Mouse (Mus musculus) stomach, embryonic 16.5 days (tissue): ENCODE measurements around the gene Fam83f. TPM values are rescaled to one million over a fixed set of nuclear protein-coding genes. Genes with fewer than 3 reads are reported as not detected.

Experiments used
- ATAC-seq: fragments of 200-750 bp; cut with Nextera tagmentation; 2 replicates; pipeline ENCODE4 v1.8.0; 2017; ENCODE audit warnings: moderate number of reproducible peaks, moderate TSS enrichment; ENCODE audit not compliant: insufficient read depth, low FRiP score
- H3K27ac ChIP-seq: fragments of 300-500 bp; sonication (generic); 2 replicates; pipeline ENCODE4 v1.5.1; 2014; ENCODE audit warnings: low read length
- H3K27me3 ChIP-seq: fragments of 300-500 bp; sonication (generic); 2 replicates; pipeline ENCODE4 v1.6.1; 2014; ENCODE audit warnings: low read length, control low read depth, mixed read lengths; ENCODE audit not compliant: control insufficient read depth, insufficient read depth
- H3K36me3 ChIP-seq: fragments of 300-500 bp; sonication (generic); 2 replicates; pipeline ENCODE4 v1.6.1; 2014; ENCODE audit warnings: low read length; ENCODE audit not compliant: control insufficient read depth, insufficient read depth
- H3K4me1 ChIP-seq: fragments of 300-500 bp; sonication (generic); 2 replicates; pipeline ENCODE4 v1.6.1; 2014; ENCODE audit warnings: low read length, control low read depth, mixed read lengths; ENCODE audit not compliant: control insufficient read depth, insufficient read depth
- H3K4me2 ChIP-seq: fragments of 300-500 bp; sonication (generic); 2 replicates; pipeline ENCODE4 v1.6.1; 2014; ENCODE audit warnings: low read depth, low read length, mixed read lengths
- H3K4me3 ChIP-seq: fragments of 300-500 bp; sonication (generic); replicated peaks from 2 replicates; pipeline ENCODE4 v1.5.1; 2014; ENCODE audit warnings: mild to moderate bottlenecking, low read length
- H3K9ac ChIP-seq: fragments of 300-500 bp; sonication (generic); 2 replicates; pipeline ENCODE4 v1.6.1; 2014; ENCODE audit warnings: low read length
- H3K9me3 ChIP-seq: fragments of 300-500 bp; sonication (generic); replicated peaks from 2 replicates; pipeline ENCODE4 v1.6.1; 2016; ENCODE audit warnings: low read length, control low read depth; ENCODE audit not compliant: control insufficient read depth
- WGBS: fragments of 180-500 bp; shearing (Covaris S2); extraction: QIAGEN DNeasy Blood & Tissue Kit; methylation state at CpG from one replicate; pipeline ENCODE4 v1.1.7; 2014; 5-methylcytosine and 5-hydroxymethylcytosine counted together
- polyA plus RNA-seq: library from polyadenylated mRNA; unstranded; fragments of >200 nt; fragmentation: Nextera tagmentation; extraction: Ambion mirVana; gene quantifications from 2 replicates; pipeline ENCODE4 v1.2.1, GENCODE M21; 2015

Gene Fam83f
- polyA plus RNA-seq, 1 experiment from 2014 or later: 22.0 TPM

DNA sequence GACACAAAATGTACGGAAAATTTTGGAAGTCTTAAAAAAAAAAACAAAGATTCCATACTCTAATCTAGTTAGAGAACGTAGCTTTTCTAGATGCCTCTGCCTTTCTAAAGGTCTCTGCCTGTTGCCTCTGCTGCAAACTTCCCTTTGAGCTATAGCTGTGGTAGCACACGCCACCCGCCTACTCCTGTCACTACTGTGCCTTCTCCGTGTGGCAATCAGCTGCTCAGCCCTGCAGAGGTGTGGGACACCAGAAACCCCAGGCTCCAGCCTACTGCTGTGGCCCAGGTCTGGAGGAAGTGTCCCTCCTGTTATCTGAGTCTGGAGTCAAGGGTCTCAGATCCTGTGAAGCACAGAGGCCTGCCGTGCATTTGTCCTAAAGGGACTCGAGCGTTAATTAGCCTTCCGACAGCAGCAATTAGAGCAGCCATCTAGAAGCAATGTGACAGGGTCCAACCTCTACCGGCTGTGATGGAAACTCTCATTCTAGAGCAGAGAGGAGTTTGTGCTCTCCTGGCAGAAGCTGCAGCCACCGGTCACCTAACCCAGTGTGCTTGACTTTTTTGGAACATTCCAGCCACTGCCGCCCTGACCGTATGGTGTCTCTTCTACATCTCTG, 34.8 kb upstream of the Fam83f start:
- H3K4me3 ChIP-seq: no peak overlapping the region
- H3K9me3 ChIP-seq: no peaks in the 10 kb centered on the region
- H3K36me3 ChIP-seq: no peaks in the 10 kb centered on the region
- H3K27ac ChIP-seq: no peak overlapping the region
- no peaks in the 10 kb centered on the region for H3K27me3 ChIP-seq
- H3K4me2 ChIP-seq: no peak overlapping the region
- H3K4me1 ChIP-seq: peaks cover 13% of the 10 kb centered on the region
- peak overlapping the region; percentile 18; the same call in 1 of the 2 replicates for H3K9ac ChIP-seq
- no peak for ATAC-seq
- WGBS: 74% methylated on average over 13 of the region's 13 CpGs

DNA sequence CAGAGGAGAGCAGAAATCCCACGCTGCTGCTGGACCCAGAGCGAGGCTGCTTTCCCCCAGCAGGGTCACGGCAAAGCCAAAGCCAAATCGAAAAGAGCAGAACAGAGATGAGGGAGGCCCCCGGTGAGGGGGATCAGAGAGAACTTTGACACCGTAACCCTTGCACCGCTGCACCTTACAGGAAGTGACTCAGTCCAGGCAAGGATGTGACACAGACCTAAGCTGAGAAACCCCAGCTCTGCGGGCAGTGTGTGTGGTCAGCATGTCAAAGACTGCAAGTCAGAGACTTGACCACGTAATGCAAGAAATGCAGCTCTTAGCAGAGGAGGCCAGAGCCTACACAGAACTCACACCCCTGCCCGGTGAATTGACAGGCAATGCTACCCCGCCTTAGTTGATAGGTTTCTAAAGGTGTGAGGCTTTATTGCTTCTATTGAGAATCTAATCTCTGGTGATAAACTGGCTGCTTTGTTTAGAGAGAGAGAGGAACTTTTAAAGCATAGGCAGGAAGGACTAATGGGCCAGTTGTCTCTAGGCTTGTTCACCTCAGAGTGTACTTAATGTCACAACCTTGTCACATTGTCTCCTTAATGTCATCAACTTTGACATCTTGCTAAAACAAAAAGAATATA, 32.5 kb upstream of the Fam83f start:
- H3K4me1 ChIP-seq: peaks cover 28% of the 10 kb centered on the region
- H3K9me3 ChIP-seq: no peaks in the 10 kb centered on the region
- no peak overlapping the region for H3K4me2 ChIP-seq
- 0 out of 2 replicates have a peak, but pooled peaks have one; percentile 35 for ATAC-seq
- no peak overlapping the region for H3K4me3 ChIP-seq
- H3K27ac ChIP-seq: peak overlapping the region; percentile 23; the same call in 1 of the 2 replicates
- H3K36me3 ChIP-seq: no peaks in the 10 kb centered on the region
- 29% methylated on average over 11 of the region's 11 CpGs for WGBS
- H3K9ac ChIP-seq: no peak overlapping the region
- no peaks in the 10 kb centered on the region for H3K27me3 ChIP-seq

DNA sequence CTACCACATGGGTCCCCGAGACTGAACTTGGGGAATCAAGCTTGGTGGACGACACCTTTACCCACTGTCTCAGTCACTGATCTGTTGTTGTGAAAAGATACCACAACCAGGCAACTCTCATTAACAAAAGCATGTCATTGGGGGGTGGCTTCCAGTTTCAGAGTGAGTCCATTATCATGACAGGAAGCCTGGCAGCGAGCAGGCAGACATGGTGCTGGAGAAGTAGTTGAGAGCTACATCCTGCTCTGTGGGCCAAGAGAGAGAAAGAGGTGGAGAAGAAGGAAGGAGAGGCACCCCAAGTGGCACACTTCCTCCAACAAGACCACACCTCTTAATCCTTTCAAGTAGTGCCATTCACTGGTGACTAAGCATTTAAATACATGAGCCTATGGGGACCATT, 31.8 kb upstream of the Fam83f start:
- H3K9me3 ChIP-seq: no peaks in the 10 kb centered on the region
- H3K9ac ChIP-seq: no peak overlapping the region
- no peak for ATAC-seq
- H3K27ac ChIP-seq: no peak overlapping the region
- H3K36me3 ChIP-seq: no peaks in the 10 kb centered on the region
- no peaks in the 10 kb centered on the region for H3K27me3 ChIP-seq
- WGBS: 90% methylated on average over 3 of the region's 3 CpGs
- peaks cover 28% of the 10 kb centered on the region for H3K4me1 ChIP-seq
- no peak overlapping the region for H3K4me3 ChIP-seq
- no peak overlapping the region for H3K4me2 ChIP-seq

DNA sequence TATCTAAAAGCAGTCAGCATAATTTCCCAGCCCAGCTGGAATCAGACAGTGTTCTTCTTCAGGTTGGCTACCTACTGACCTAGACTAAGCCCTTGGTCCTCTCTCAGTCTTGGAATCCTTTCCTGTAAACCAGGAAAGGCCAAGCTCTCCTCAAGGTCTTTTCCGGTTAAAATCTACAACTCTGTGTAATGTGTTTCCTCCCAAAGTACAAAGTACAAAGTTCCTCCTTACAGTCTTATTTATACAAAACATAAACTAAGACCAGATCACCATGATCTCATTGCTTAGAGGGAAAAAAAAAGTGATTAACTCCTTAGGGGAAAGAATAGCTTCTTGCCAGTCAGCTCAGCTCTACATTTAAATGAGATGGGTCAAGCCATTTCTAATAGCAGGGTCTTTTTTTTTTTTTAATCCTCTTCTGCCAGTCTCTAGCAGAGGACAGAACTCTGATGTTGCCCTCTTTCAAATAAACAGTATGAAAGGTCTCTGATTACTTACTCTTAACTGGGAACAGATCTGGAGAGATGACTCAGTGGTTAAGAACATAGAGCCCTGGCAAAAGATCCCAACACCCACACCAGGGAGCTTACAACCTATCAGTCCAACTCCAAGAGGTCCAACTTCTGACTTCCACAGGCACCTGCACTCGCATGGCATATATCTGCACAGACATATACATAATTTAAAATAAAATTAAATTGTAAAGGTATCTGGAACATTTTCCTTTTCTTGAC, 29.8 kb upstream of the Fam83f start:
- H3K4me2 ChIP-seq: no peak overlapping the region
- no peaks in the 10 kb centered on the region for H3K9me3 ChIP-seq
- no peaks in the 10 kb centered on the region for H3K36me3 ChIP-seq
- no peak overlapping the region for H3K27ac ChIP-seq
- no peak overlapping the region for H3K4me3 ChIP-seq
- no peak for ATAC-seq
- WGBS: 59% methylated on average over 2 of the region's 2 CpGs
- H3K27me3 ChIP-seq: no peaks in the 10 kb centered on the region
- no peak overlapping the region for H3K9ac ChIP-seq
- H3K4me1 ChIP-seq: peaks cover 28% of the 10 kb centered on the region

DNA sequence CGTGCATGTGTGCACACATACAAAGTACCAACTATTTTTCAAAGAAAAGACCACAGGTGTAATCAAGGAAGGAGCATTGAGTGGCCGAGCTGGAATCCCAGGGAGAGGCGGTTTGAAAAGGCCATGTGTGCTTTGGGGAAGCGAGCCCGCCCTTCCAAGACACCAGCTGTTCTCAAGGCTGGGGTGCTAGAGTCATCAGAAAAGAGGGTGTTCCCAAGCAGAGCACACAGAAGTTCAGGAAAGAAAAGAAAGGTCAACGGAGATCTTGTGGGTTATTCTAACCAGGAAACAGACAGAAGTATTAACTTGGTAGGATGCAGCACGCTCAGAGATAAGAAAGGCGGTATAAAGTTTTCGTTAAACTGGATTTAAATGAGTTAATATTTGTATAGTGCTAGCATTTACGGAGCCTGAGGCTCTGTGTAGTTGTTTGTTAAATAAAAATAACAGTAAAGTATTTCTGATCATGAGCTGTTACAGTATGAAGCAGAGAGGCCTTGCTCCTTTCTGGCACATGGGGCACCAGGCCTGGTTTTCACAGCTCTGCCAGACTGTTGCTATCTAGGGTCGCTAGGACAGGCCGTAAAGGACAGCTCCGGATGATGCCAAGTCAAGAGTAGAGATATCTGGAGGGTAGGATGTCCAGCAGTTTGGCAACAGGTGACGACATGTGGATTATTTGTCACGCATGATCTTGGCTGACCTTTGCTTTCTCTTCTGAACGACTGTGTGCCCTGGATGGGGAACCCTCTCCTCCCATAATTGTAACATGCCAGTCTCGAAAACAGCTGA, 26.4 kb upstream of the Fam83f start:
- Histone ChIP-seq H3K9ac (no peak overlapping the region), H3K4me2 (no peak overlapping the region), H3K4me1 (peaks cover 19% of the 10 kb centered on the region; the same call in 1 of the 2 replicates), H3K4me3 (no peak overlapping the region), H3K27me3 (no peaks in the 10 kb centered on the region), H3K27ac (peak overlapping the region; percentile 36), H3K9me3 (no peaks in the 10 kb centered on the region), H3K36me3 (no peaks in the 10 kb centered on the region)
- WGBS: 69% methylated on average over 17 of the region's 17 CpGs
- no peak for ATAC-seq

DNA sequence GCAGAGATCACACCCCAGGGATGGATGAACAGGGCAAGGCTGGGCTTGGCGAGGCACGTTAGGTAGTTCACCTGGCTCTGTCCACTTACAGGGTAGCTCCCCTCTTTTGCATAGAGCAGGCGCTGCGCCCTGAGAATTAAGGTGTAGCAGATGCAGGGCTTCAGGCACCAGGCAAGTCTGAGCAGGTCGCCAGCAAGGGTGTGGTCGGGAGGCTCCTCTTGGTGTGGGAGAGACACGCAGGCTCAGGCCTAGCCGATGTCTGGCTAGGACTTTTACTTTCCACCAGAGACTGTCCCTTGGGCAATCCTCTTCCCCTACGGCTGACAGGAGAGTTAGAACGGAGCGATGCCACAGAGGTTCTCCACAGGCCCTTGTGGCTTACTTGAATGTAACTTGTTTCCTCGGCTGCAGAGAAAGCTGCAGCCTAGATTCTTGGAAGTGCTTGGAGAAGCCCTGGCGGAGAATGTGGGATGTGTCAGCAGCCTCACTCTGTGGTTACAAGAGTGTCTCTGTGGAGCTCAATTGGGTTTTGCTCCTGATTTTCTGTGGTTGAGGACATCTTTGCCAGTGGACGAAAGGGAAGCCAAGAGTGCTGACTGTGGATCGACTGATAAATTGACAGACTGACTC, 22.6 kb upstream of the Fam83f start:
- Histone ChIP-seq H3K4me3 (no peak overlapping the region), H3K9me3 (no peaks in the 10 kb centered on the region), H3K4me2 (no peak overlapping the region), H3K36me3 (no peaks in the 10 kb centered on the region), H3K4me1 (peaks cover 4% of the 10 kb centered on the region; the same call in 1 of the 2 replicates), H3K9ac (no peak overlapping the region; the same call in 1 of the 2 replicates), H3K27ac (peak overlapping the region; percentile 69), H3K27me3 (no peaks in the 10 kb centered on the region)
- 61% methylated on average over 15 of the region's 15 CpGs for WGBS
- ATAC-seq: peak; percentile 54; the same call in 1 of the 2 replicates

DNA sequence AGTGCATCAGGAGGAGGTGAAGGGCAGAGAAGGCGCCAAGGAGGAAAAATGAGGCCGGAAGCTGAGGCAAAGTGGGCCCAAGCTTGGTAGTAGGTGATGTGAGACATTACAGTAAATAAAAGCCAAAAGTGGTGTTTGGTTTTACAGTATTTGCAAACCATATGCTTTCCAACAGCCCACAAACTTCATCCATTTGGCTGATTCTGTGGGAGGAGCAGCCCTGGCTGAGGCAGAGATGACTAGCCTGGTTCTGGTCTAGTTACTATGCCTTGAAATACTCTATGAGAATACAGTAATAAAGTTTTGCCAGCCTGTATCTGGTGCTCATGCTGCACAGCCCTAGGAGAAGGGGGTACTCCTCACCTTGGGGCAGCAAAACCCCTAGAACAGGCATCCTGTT, 21.2 kb upstream of the Fam83f start:
- Histone ChIP-seq H3K27me3 (no peaks in the 10 kb centered on the region), H3K9me3 (no peaks in the 10 kb centered on the region), H3K4me1 (peaks cover 4% of the 10 kb centered on the region; the same call in 1 of the 2 replicates), H3K9ac (no peak overlapping the region), H3K36me3 (no peaks in the 10 kb centered on the region), H3K4me3 (no peak overlapping the region), H3K27ac (no peak overlapping the region), H3K4me2 (no peak overlapping the region)
- ATAC-seq: no peak
- 81% methylated on average over 2 of the region's 2 CpGs for WGBS

DNA sequence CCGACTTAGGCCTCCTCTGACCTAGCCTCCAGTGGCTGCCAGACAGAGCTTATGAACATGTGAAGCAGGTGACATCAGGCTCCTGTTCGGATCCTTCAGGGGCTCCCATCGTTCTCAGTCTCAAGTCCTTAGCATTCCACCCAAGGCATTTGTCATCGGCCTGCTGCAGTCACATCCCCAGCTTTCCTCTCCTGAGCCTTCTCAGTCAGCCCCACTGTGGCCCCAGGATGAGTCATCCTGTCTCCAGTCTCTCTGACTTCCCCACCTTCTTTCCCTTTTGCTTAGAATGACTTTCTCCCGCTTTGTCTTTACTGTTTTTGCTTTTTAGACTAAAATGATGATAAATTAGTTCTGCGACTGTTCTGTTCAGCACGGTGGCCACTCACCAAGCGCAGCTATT, 17.8 kb upstream of the Fam83f start:
- no peaks in the 10 kb centered on the region for H3K27me3 ChIP-seq
- H3K4me3 ChIP-seq: no peak overlapping the region
- peaks cover 4% of the 10 kb centered on the region; the same call in 1 of the 2 replicates for H3K4me1 ChIP-seq
- no peak for ATAC-seq
- WGBS: 54% methylated on average over 8 of the region's 8 CpGs
- no peak overlapping the region for H3K9ac ChIP-seq
- H3K27ac ChIP-seq: no peak overlapping the region
- H3K36me3 ChIP-seq: no peaks in the 10 kb centered on the region
- H3K4me2 ChIP-seq: no peak overlapping the region
- H3K9me3 ChIP-seq: no peaks in the 10 kb centered on the region
